Comparison of ENCODE assay signal across 13 mouse cellular contexts in genomic region chr4:54027565-54028237, GRCm38 (mm10).
DNase-seq lines count a peak whose midpoint lies in the region; ATAC-seq and TF ChIP-seq lines count a peak whose summit lies in the region.
"Had no signal": no experiment of that assay in that cellular context is flagged by ENCODE, and none has a peak within 500 bp of the region (broad histone marks: within the 10 kb centered on the region; RNA-seq: fewer than 3 reads in every experiment).

No protein-coding gene starts in this region.

- in situ Hi-C loops in ES-E14 (cut with MboI; ENCODE audit: low sequenced_read_pairs in 2 of 2, unreplicated experiment in 2 of 2) = no loop called here

- no peaks in the 10 kb centered on the region for H3K9me3 ChIP-seq in ES-E14 (ENCODE audit: control insufficient read depth, insufficient read depth, low read depth, low read length)
- H3K9me3 ChIP-seq in forebrain, embryonic 11.5 days (ENCODE audit: control insufficient read depth, low read length) = no peaks in the 10 kb centered on the region
- H3K9me3 ChIP-seq in midbrain, embryonic 11.5 days (ENCODE audit: control insufficient read depth, low read length) = no peaks in the 10 kb centered on the region

- 15% methylated on average over 5 of the region's 5 CpGs for WGBS in forebrain, embryonic 11.5 days
- WGBS in midbrain, embryonic 11.5 days = 14% methylated on average over 5 of the region's 5 CpGs

- no peaks in the 10 kb centered on the region for H3K27me3 ChIP-seq in forebrain, embryonic 11.5 days (ENCODE audit: control insufficient read depth, insufficient read depth, low read length)
- no peaks in the 10 kb centered on the region for H3K27me3 ChIP-seq in midbrain, embryonic 11.5 days (ENCODE audit: control insufficient read depth, insufficient read depth, low read length)

- H3K4me1 ChIP-seq in ES-E14 (ENCODE audit: control insufficient read depth in 2 of 2, insufficient read depth in 2 of 2, low read length in 2 of 2, poor library complexity in 1 of 2) = peaks cover 0 to 6% of the 10 kb centered on the region in 2 experiments; a peak in 3 of 4 replicates
- H3K4me1 ChIP-seq in forebrain, embryonic 11.5 days (replicated peaks; ENCODE audit: control insufficient read depth, insufficient read depth, low read length) = peaks cover 18% of the 10 kb centered on the region
- H3K4me1 ChIP-seq in midbrain, embryonic 11.5 days (ENCODE audit: control insufficient read depth, insufficient read depth, low read length) = peaks cover 29% of the 10 kb centered on the region

- H3K27ac ChIP-seq in ES-E14 (ENCODE audit: insufficient read depth, low read depth, low read length, poor library complexity, severe bottlenecking) = no peak overlapping the region
- H3K27ac ChIP-seq in forebrain, embryonic 11.5 days (ENCODE audit: low read depth, low read length) = peak overlapping the region; percentile 77
- H3K27ac ChIP-seq in midbrain, embryonic 11.5 days (ENCODE audit: low read depth, low read length) = peak overlapping the region; percentile 87

- no peak overlapping the region for H3K9ac ChIP-seq in ES-E14 (ENCODE audit: insufficient read depth, low read depth, low read length, poor library complexity, severe bottlenecking)
- no peak overlapping the region for H3K9ac ChIP-seq in forebrain, embryonic 11.5 days (ENCODE audit: low read length)
- no peak overlapping the region for H3K9ac ChIP-seq in midbrain, embryonic 11.5 days (ENCODE audit: low read length)

- ATAC-seq in forebrain, embryonic 11.5 days (replicated peaks; ENCODE audit: low FRiP score) = no peak
- no peak for ATAC-seq in midbrain, embryonic 11.5 days (ENCODE audit: low FRiP score)

- H3K4me3 ChIP-seq in ES-E14 (ENCODE audit: insufficient read depth in 1 of 2, low read depth in 1 of 2, low read length in 2 of 2, poor library complexity in 1 of 2, severe bottlenecking in 1 of 2) = no peak overlapping the region
- no peak overlapping the region for H3K4me3 ChIP-seq in forebrain, embryonic 11.5 days (ENCODE audit: low read depth, low read length)
- no peak overlapping the region for H3K4me3 ChIP-seq in midbrain, embryonic 11.5 days (ENCODE audit: low read depth, low read length)

- peak; percentile 34 for DNase-seq in 3T3-L1 (ENCODE audit: low read depth, low spot score)
- no peak for DNase-seq in ES-E14 (ENCODE audit: low read depth, low spot score)
- no peak for DNase-seq in forebrain, embryonic 11.5 days (ENCODE audit: low spot score)
- DNase-seq in midbrain, embryonic 11.5 days (ENCODE audit: low spot score, missing footprints) = peak; percentile 91
- DNase-seq in cerebellum, adult 11 months = no peak
- DNase-seq in kidney, postnatal 25 days = no peak
- DNase-seq in right cerebral cortex, postnatal 25 days = no peak
- no peak for DNase-seq in testis, postnatal 10 days (ENCODE audit: low spot score)
- DNase-seq: adrenal gland, postnatal 10 days; cerebellum, adult 9-10 months; gastrocnemius, postnatal 25 days; kidney, adult 8-10 months; layer of hippocampus, postnatal 36 days had no signal

- no peaks in the 10 kb centered on the region for H3K36me3 ChIP-seq in ES-E14 (ENCODE audit: control insufficient read depth, insufficient read depth, low read length, poor library complexity, severe bottlenecking)
- no peaks in the 10 kb centered on the region for H3K36me3 ChIP-seq in forebrain, embryonic 11.5 days (ENCODE audit: control insufficient read depth, insufficient read depth, low read length)
- H3K36me3 ChIP-seq in midbrain, embryonic 11.5 days (ENCODE audit: control insufficient read depth, insufficient read depth, low read length) = no peaks in the 10 kb centered on the region

- no peak overlapping the region for H3K4me2 ChIP-seq in forebrain, embryonic 11.5 days (ENCODE audit: low read depth, low read length, severe bottlenecking)
- no peak overlapping the region for H3K4me2 ChIP-seq in midbrain, embryonic 11.5 days

TF ChIP-seq in ES-E14, 5 proteins besides CTCF, POLR2A, EP300 and RAD21:
- TF ChIP-seq ZNF384 (IDR thresholded peaks at IDR 0.05; ENCODE audit: low read depth, low read length) (peak; percentile 69), ZC3H11A (IDR thresholded peaks at IDR 0.05; ENCODE audit: borderline replicate concordance, low read depth, low read length) (no peak), MAFK (IDR thresholded peaks at IDR 0.05; ENCODE audit: insufficient read depth, low read depth, low read length) (no peak), CHD2 (IDR thresholded peaks at IDR 0.05; ENCODE audit: low read depth, low read length) (no peak), HCFC1 (IDR thresholded peaks at IDR 0.05; ENCODE audit: borderline replicate concordance, insufficient read depth, low read length) (no peak)

Comparison
In these comparisons a context has a peak if more than half of its experiments do, and no peak if none do; other contexts are left out.
1. DNase-seq: peak in 3T3-L1 (single experiment) and midbrain, embryonic 11.5 days (single experiment); none in ES-E14 (single experiment), forebrain, embryonic 11.5 days (single experiment), cerebellum, adult 11 months (single experiment), kidney, postnatal 25 days (0 of 2), right cerebral cortex, postnatal 25 days (single experiment) and testis, postnatal 10 days (single experiment).